Mouse (Mus musculus) kidney, postnatal 0 days (tissue): ENCODE data around the gene Tfam. TPM values are rescaled to one million over a fixed set of nuclear protein-coding genes. Genes with fewer than 3 reads are reported as not detected.
A peak's percentile ranks its signal among the peaks of the same experiment; 100 is the strongest.

Experiments used
- ATAC-seq: fragments of 200-750 bp; cut with Nextera tagmentation; replicated peaks from 2 replicates; pipeline ENCODE4 v1.8.0; 2017; ENCODE audit warnings: low read depth, moderate number of reproducible peaks, moderate TSS enrichment, moderate library complexity; ENCODE audit not compliant: low FRiP score
- DNase-seq: peaks from one replicate; pipeline ENCODE4 v3.0.0-alpha.2; 2016; ENCODE audit warnings: low spot score
- H3K27ac ChIP-seq: fragments of 300-500 bp; sonication (generic); 2 replicates; pipeline ENCODE4 v1.5.1; 2014; ENCODE audit warnings: mild to moderate bottlenecking
- H3K27me3 ChIP-seq: fragments of 300-500 bp; sonication (generic); 2 replicates; pipeline ENCODE4 v1.6.1; 2014; ENCODE audit warnings: low read length, mixed read lengths; ENCODE audit not compliant: insufficient read depth
- H3K36me3 ChIP-seq: fragments of 300-500 bp; sonication (generic); 2 replicates; pipeline ENCODE4 v1.6.1; 2014; ENCODE audit warnings: low read length, mixed read lengths; ENCODE audit not compliant: insufficient read depth
- H3K4me1 ChIP-seq: fragments of 300-500 bp; sonication (generic); replicated peaks from 2 replicates; pipeline ENCODE4 v1.6.1; 2014; ENCODE audit warnings: antibody characterized with exemption, low read length, mixed read lengths; ENCODE audit not compliant: insufficient read depth
- H3K4me2 ChIP-seq: fragments of 300-500 bp; sonication (generic); 2 replicates; pipeline ENCODE4 v1.6.1; 2014; ENCODE audit warnings: mild to moderate bottlenecking, low read length, moderate library complexity, mixed read lengths
- H3K4me3 ChIP-seq: fragments of 300-500 bp; sonication (generic); replicated peaks from 2 replicates; pipeline ENCODE4 v1.5.1; 2014; ENCODE audit warnings: low read depth, low read length
- H3K9ac ChIP-seq: fragments of 300-500 bp; sonication (generic); 2 replicates; pipeline ENCODE4 v1.6.1; 2014; ENCODE audit warnings: low read depth, low read length
- H3K9me3 ChIP-seq: fragments of 300-500 bp; sonication (generic); replicated peaks from 2 replicates; pipeline ENCODE4 v1.6.1; 2016; ENCODE audit warnings: low read length, inconsistent platforms, mixed read lengths
- CTCF ChIP-seq: IDR thresholded peaks from 2 replicates; pipeline ENCODE4 v1.5.1; 2016; ENCODE audit warnings: antibody characterized with exemption, low read depth, mild to moderate bottlenecking, moderate library complexity
- WGBS: fragments of 180-500 bp; shearing (Covaris S2); extraction: QIAGEN DNeasy Blood & Tissue Kit; methylation state at CpG from one replicate; pipeline ENCODE4 v1.1.7; 2014; 5-methylcytosine and 5-hydroxymethylcytosine counted together
- polyA plus RNA-seq: library from polyadenylated mRNA; unstranded; fragments of >200 nt; fragmentation: Nextera tagmentation; extraction: Ambion mirVana; gene quantifications from 2 replicates; pipeline ENCODE4 v1.2.1, GENCODE M21; 2015

Gene Tfam
- polyA plus RNA-seq, 1 experiment from 2014 or later, result 75.2 TPM

DNA sequence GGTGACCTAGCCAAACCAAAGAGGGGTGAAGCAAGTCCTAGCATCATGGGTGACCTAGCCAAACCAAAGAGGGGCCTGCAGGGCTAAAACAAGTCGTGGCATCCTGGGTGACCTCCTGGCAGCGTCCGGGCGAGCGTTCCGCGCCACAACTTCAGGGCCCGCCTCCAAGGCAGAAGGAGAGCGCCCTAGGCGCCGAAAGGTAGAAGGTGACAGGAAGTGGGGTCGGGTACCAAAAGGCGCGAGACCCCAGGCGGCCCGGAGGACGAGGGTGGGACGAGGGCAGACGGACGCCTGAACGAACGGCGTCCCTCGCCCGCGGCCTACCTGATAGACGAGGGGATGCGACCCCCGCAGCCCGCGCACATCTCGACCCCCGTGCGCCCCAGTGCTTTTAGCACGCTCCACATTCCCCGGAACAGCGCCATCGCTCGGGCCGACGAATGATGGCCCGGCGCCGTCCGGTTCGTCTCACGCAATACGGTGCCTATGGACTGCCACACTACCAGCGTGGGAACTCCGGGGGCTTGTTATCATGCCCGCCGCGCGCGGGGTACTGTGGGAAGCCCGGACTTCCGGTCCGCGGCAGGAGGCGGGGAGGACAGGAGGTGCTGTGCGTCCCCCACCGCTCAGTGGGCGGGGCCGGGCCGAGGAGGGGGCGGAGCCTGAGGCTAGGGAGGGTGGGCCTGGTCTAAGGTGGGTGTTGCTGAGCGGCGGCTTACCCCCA, 402 bp downstream of the Tfam start:
- Histone ChIP-seq H3K4me1 (peaks cover 4% of the 10 kb centered on the region; the same call in 1 of the 2 replicates), H3K36me3 (peaks cover 7% of the 10 kb centered on the region), H3K9ac (peak overlapping the region; percentile 89), H3K4me3 (peak overlapping the region; percentile 82), H3K27me3 (no peaks in the 10 kb centered on the region), H3K27ac (peak overlapping the region; percentile 84), H3K9me3 (no peaks in the 10 kb centered on the region), H3K4me2 (peak overlapping the region; percentile 73)
- DNase-seq (peak; percentile 95), ATAC-seq (peak; percentile 99)
- TF ChIP-seq CTCF, result peak; percentile 42; the same call in 1 of the 2 replicates
- WGBS, result under 1% methylated on average over 68 of the region's 68 CpGs

DNA sequence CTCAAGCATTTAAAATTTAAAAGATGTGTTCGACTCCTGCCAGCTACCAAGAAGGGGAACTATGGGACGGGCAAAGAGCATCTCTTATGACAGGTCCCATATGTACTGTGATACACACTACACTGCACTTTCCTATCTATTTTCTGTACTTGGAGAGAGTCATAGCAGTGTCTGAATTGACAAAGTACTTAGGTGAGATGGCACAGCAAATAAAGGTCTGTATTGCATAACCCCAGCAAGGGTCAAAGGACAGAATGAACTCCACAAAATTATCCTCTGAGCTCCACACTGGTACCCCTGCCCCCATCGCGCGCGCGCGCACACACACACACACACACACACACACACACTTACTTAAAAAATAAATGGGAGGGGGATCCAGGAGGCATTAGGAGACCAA, 4.0 kb downstream of the Tfam start:
- peaks cover 24% of the 10 kb centered on the region for H3K36me3 ChIP-seq
- no peak for DNase-seq
- H3K27ac ChIP-seq, result no peak overlapping the region

GRCm38 (mm10) chr10:71225894-71226293, 12.2 kb downstream of the Tfam start:
- H3K4me1 ChIP-seq, result no peaks in the 10 kb centered on the region
- ATAC-seq, result no peak
- TF ChIP-seq CTCF, result peak; percentile 95
- H3K9ac ChIP-seq, result no peak overlapping the region
- H3K4me3 ChIP-seq, result no peak overlapping the region
- 42% methylated on average over 7 of the region's 7 CpGs for WGBS
- no peak overlapping the region for H3K4me2 ChIP-seq
- no peak overlapping the region for H3K27ac ChIP-seq
- H3K36me3 ChIP-seq, result peaks cover 40% of the 10 kb centered on the region
- H3K9me3 ChIP-seq, result no peaks in the 10 kb centered on the region
- peak; percentile 85 for DNase-seq
- no peaks in the 10 kb centered on the region for H3K27me3 ChIP-seq

More for the DNA sequence above, 4.0 kb downstream of the Tfam start:
- H3K27me3 ChIP-seq, result no peaks in the 10 kb centered on the region
- no peak overlapping the region for H3K4me3 ChIP-seq
- H3K9me3 ChIP-seq, result no peaks in the 10 kb centered on the region
- H3K4me2 ChIP-seq, result no peak overlapping the region
- no peak for ATAC-seq
- TF ChIP-seq CTCF, result no peak
- H3K9ac ChIP-seq, result no peak overlapping the region
- WGBS, result 96% methylated on average over 8 of the region's 8 CpGs
- peaks cover 4% of the 10 kb centered on the region; the same call in 1 of the 2 replicates for H3K4me1 ChIP-seq

- no peaks in the 10 kb centered on the region for H3K27me3 ChIP-seq
- H3K36me3 ChIP-seq, result peaks cover 21% of the 10 kb centered on the region
- 85% methylated on average over 5 of the region's 5 CpGs for WGBS
- H3K9ac ChIP-seq, result no peak overlapping the region
- TF ChIP-seq CTCF, result no peak
- H3K27ac ChIP-seq, result no peak overlapping the region
- no peaks in the 10 kb centered on the region for H3K9me3 ChIP-seq
- no peak for DNase-seq
- H3K4me3 ChIP-seq, result no peak overlapping the region
- H3K4me1 ChIP-seq, result no peaks in the 10 kb centered on the region
- ATAC-seq, result no peak
- H3K4me2 ChIP-seq, result no peak overlapping the region
Measured at GRCm38 (mm10) chr10:71223101-71223500, 15.0 kb downstream of the Tfam start.

- no peak for DNase-seq
- no peak overlapping the region for H3K4me2 ChIP-seq
- no peaks in the 10 kb centered on the region for H3K27me3 ChIP-seq
- H3K9ac ChIP-seq, result no peak overlapping the region
- ATAC-seq, result no peak
- no peaks in the 10 kb centered on the region for H3K4me1 ChIP-seq
- H3K9me3 ChIP-seq, result no peaks in the 10 kb centered on the region
- H3K27ac ChIP-seq, result no peak overlapping the region
- WGBS, result 89% methylated on average over 2 of the region's 2 CpGs
- TF ChIP-seq CTCF, result no peak
- no peak overlapping the region for H3K4me3 ChIP-seq
- peaks cover 19% of the 10 kb centered on the region for H3K36me3 ChIP-seq
Measured at GRCm38 (mm10) chr10:71222639-71223038, 15.4 kb downstream of the Tfam start.

- Histone ChIP-seq H3K4me3 (no peak overlapping the region), H3K9me3 (no peaks in the 10 kb centered on the region), H3K4me1 (no peaks in the 10 kb centered on the region), H3K27ac (no peak overlapping the region), H3K9ac (no peak overlapping the region), H3K4me2 (no peak overlapping the region), H3K27me3 (no peaks in the 10 kb centered on the region), H3K36me3 (0 out of 2 replicates have a peak, but pooled peaks cover 4% of the 10 kb centered on the region)
- DNase-seq, result peak; percentile 90
- WGBS, result 14% methylated on average over 8 of the region's 8 CpGs
- peak; percentile 98 for TF ChIP-seq CTCF
- peak; percentile 57 for ATAC-seq
Measured at GRCm38 (mm10) chr10:71218228-71218892, 19.7 kb downstream of the Tfam start.
